Mouse (Mus musculus): ENCODE measurements around the gene Dusp9.

The Dusp9 gene

DNA sequence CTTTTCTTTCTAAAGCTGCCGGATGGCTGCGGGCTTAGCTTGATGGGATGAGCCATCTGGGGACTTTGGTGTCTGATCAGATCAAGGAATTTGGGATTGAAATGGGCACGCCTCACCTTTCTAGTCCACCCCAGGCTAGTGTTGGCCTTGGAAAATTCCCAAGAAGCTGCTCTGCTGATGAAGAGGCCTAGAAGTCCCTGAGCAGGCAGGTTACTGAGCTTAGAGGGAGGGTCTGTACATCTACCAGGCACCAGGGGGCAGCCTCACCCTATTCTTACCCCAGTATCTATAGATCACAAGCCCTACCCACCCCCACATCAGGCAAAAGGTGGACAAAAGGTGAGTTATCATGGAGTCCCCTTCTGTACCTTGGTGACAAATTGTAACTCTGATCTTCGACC, 32.8 kb downstream of the Dusp9 start:
- DNase-seq = peak; percentile 59 to 60

DNA sequence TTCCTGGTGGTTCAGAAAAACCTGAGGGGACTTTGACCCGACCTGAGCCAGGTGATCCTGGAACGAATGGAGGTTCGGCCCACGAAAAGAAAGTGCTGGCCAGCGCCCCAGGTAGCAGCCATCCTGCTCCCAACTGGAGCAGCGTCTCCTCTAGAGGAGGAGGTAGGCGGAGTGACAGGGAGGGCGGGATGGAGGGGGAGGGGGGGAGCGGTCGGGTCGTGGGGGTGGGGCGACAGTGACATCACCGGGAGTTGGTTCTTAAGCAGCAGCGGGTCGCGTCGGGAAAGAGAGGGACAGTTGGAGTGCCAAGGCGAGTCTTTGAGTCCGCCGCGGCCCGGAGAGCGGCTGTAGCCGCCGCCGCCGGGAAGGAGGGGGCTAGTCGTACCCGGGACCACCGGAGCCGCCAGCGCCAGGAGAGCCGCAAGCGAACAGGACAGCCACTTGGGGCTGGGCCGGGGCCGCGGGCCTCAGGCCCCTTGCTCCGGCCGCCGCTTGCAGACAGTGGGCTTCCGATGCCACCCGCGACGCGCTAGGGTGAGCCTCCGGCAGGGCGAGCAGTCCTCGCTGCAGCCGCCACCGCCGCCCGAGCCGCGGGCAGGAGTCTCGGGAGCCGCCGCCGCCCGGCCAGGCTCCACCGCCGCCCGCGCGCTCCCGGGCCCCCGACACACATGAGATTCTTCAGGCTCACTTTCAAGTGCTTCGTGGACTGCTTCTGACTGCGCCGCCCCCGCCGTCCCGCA, 33.8 kb downstream of the Dusp9 start, which contains the start of gene Slc6a8:
Gene Slc6a8, plus strand, starts transcription at position 272 of the 740 bp plus-strand sequence.
- DNase-seq = peak; percentile 55 to 74

DNA sequence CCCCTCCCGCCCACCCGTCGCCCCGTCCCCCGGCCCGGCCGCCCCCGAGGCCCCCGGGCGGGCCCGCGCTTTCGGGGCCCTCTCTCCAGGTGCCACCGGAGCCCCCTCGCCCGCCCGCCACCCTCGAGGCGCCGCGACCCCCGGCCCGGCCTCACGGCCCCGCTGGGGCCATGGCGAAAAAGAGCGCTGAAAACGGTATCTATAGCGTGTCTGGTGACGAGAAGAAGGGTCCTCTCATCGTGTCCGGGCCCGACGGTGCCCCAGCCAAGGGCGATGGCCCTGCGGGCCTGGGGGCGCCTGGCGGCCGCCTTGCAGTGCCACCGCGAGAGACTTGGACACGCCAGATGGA, 34.4 kb downstream of the Dusp9 start:
- no peak for DNase-seq

DNA sequence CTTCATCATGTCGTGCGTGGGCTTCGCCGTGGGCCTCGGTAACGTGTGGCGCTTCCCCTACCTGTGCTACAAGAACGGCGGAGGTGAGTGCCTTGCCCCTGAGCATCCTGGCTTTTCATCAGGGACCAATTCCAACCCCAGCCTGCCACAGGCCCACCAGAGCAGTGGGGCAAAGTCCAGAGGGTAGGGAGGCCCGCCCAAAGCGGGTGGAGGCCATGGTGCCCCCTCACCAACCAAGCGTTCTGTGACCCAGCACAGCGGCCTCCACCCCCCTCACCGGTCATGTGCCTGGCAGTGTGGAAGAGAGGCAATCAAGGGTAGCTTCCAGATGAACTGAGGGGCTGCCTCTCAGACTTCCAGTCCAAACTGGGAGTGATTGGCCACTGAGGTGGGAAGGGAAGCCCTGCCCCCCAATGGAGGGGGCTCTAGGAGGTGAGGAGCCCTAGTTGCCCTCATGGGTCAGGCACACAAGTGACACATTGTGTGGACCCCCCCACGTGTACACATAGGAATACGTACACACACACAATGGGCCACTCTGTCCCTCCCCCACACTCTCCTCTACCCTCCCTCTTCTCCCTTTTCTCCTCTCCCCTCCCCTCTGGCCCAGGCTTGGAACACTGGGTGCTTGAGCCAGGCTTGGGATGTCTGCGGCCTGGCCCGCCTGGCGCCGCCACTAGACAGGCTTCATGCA, 34.9 kb downstream of the Dusp9 start:
- DNase-seq = peak; percentile 64 to 74

DNA sequence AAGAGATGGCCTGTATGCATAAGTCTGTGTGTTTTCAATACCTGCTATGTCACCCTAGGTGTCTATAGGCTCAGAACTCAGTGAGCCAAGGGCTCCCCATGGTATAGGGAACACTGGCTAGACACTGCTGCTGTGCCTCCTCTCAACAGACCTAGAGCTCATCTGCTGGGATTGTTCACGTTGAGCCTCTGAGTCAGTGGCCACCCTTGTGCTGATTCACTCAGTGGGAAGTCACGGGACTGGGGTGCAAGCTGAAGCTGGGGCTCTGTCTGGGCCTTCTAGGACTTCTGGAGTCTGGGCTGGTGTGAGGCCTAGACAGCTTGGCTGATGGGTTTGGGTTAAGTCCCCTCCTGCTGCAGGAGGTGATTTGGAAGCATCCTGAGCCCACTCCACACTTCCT, 36.0 kb downstream of the Dusp9 start:
- no peak for DNase-seq

DNA sequence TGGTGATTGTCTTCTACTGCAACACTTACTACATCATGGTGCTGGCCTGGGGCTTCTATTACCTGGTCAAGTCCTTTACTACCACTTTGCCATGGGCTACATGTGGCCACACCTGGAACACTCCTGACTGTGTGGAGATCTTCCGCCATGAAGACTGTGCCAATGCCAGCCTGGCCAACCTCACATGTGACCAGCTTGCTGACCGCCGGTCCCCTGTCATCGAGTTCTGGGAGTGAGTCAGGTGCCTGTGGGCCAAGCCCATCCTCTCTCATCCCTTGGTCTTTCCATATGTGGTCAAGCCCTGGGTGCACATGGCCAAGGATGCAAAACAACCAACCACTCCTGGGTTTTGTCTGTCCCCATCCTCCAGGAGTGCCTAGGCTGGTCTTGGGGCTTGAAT, 37.4 kb downstream of the Dusp9 start:
- DNase-seq = no peak

DNA sequence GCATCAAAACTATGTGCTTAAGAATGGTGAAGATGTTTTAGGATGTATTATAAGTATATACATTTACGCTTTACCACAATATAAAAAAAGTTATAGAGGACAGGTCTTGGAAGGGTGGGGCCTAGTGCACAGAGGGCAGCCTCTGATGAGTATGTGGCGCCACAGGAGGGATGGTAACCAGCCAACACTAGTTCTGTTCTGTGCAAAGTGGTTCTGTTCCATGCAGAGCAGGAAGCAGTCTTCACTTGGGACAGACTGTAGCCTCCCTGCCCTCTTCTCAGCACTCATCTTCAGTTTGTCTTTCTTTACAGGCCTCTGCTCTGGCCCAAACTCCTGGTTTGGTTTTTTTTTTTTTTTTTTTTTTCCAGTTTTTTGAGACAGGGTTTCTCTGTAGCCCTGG, 44.9 kb downstream of the Dusp9 start:
- DNase-seq = no peak

DNA sequence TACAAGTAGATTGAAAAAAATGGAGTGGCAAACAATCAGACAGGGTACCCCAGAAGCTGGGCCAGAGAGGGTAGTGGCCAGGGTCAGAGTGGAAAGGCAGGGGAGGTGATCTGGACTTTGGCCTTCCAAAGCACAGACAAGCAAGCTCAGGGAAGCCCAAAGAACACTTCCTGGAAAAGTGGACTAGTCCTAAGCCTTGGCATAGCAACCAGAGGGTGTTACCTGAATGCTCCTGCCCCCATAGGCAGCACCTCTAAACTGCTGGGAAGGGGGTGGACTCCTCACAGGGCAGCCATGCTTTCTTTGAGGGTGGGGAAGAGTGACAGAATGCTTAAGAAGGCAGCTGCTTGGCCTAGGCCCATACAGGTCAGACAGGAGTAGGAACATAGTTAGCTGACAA, 45.8 kb downstream of the Dusp9 start:
- peak; percentile 41 to 47 for DNase-seq

DNA sequence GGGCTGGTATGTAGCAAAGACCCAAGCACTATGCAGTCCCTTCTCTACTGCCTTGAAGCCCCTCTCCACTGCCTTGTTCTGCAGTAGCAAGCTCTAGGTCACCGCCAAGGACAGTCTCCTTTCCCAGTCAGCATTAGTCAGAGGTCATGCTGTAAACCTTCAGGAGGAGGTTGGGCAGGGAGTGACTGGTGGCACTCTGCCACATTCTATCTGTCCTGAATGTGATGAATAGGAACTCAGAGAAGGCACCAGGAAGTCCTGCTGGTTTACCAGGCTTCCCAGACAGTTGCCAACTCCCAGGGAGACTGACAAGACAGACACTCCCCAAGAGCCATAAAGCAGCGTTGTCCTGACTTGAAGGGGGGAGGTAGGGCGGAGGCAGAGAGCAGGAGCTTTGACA, 46.4 kb downstream of the Dusp9 start:
- DNase-seq = peak; percentile 71 to 81

DNA sequence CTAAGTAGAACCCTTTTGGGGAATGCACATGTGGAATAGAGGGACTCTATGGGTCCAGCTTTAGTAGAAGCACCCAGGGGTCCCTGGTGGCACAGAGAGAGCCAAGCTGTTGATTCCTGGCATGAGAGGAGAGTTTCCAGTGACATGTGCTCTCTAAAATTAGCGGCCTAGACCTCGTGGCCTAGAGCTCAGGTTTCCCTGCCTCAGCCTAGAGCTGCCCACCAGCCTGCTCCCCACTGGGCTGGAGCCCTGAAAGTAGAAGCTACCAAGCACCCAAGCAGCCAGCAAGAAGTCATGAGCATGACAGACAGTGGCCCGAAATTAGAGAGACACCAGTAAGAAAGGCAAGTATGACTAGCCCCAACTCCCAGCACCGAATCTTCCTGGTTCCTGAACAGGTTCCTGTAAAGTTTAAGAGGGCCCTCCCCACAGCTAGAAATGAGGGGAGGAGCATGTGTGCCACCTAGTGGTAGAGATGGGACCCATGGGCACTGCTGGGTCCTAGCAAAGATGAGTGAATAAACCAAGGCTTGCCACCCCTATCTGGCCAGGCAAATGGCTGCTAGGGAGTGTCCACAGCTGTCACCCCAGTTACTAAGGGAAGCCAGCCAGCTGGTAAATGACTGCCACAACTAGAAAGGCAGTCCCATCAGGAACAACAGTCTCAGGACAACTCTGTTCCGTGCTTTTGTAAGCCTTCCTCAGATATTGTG, 51.9 kb downstream of the Dusp9 start:
- DNase-seq = peak; percentile 47 to 62

All from kidney, adult 8-10 months (tissue).